In the genomic region with DNA sequence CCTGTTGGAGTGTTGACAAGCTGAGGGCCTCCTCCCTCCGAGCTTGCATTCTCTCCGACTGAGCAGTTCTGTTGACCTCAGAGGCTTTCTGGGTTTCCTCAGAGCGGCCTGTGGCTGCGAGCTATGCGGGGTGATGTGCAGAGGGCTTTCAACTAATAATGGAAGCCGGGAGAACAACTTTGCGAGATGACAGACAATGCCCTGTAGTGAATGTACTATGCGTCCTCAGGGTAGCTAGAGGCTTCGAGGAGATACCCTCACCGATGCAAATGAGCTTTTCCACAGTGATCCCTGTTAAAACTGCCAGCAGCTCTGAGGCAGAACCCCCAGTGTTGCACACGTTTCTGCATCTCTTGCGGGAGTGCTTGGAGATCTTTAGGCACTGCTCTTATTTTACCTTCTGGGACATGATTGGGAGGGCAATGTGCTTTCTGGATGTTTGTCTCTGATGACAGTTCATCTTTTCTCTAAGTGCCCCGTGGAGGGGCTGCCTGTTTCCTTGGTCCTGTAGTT, we compare ENCODE assay signal across 7 mouse cellular contexts. TPM values are rescaled to one million over a fixed set of nuclear protein-coding genes. Genes with fewer than 3 reads are reported as not detected.
A peak's percentile ranks its signal among the peaks of the same experiment; 100 is the strongest.
DNase-seq lines count a peak whose midpoint lies in the region; ATAC-seq and TF ChIP-seq lines count a peak whose summit lies in the region.

No protein-coding gene starts in this region.

- peaks cover 7% of the 10 kb centered on the region for H3K4me1 ChIP-seq in neural tube, embryonic 11.5 days (ENCODE audit: control insufficient read depth, insufficient read depth, low read length)
- peaks cover 5% of the 10 kb centered on the region for H3K4me1 ChIP-seq in limb, embryonic 14.5 days (ENCODE audit: control insufficient read depth, insufficient read depth, low read length)
- peaks cover 5% of the 10 kb centered on the region for H3K4me1 ChIP-seq in stomach, embryonic 16.5 days (ENCODE audit: control insufficient read depth, insufficient read depth, low read length)

- H3K9ac ChIP-seq in neural tube, embryonic 11.5 days (ENCODE audit: low read length): peak overlapping the region; percentile 73
- peak overlapping the region; percentile 96 for H3K9ac ChIP-seq in limb, embryonic 14.5 days (ENCODE audit: low read depth, low read length, severe bottlenecking)
- peak overlapping the region; percentile 99 for H3K9ac ChIP-seq in stomach, embryonic 16.5 days (ENCODE audit: low read length)

- peak overlapping the region; percentile 92 for H3K4me2 ChIP-seq in neural tube, embryonic 11.5 days (ENCODE audit: low read depth)
- peak overlapping the region; percentile 77 for H3K4me2 ChIP-seq in limb, embryonic 14.5 days (replicated peaks; ENCODE audit: low read depth, low read length, severe bottlenecking)
- H3K4me2 ChIP-seq in stomach, embryonic 16.5 days (ENCODE audit: low read depth, low read length): peak overlapping the region; percentile 93

- no peak for DNase-seq in neural tube, embryonic 11.5 days (ENCODE audit: low spot score)
- no peak for DNase-seq in neural tube, embryonic 10.5 days (ENCODE audit: extremely low spot score, low spot score)
- no peak for DNase-seq in limb, embryonic 14.5 days (ENCODE audit: low spot score)
- DNase-seq in gastrocnemius, postnatal 14 days: no peak
- DNase-seq in right cerebral cortex, adult 2 months (ENCODE audit: low spot score in 2 of 2): no peak

- H3K27me3 ChIP-seq in neural tube, embryonic 11.5 days (ENCODE audit: control insufficient read depth, insufficient read depth, low read length): no peaks in the 10 kb centered on the region
- H3K27me3 ChIP-seq in limb, embryonic 14.5 days (ENCODE audit: control insufficient read depth, insufficient read depth, low read length): no peaks in the 10 kb centered on the region
- no peaks in the 10 kb centered on the region for H3K27me3 ChIP-seq in stomach, embryonic 16.5 days (ENCODE audit: control insufficient read depth, insufficient read depth, low read length)

- H3K9me3 ChIP-seq in neural tube, embryonic 11.5 days (ENCODE audit: control insufficient read depth, low read length): no peaks in the 10 kb centered on the region
- H3K9me3 ChIP-seq in limb, embryonic 14.5 days (ENCODE audit: control insufficient read depth, low read length): no peaks in the 10 kb centered on the region
- H3K9me3 ChIP-seq in stomach, embryonic 16.5 days (replicated peaks; ENCODE audit: control insufficient read depth, low read length): no peaks in the 10 kb centered on the region

- WGBS in neural tube, embryonic 11.5 days: 1% methylated on average over 13 of the region's 13 CpGs
- WGBS in limb, embryonic 14.5 days: 3% methylated on average over 13 of the region's 13 CpGs
- under 1% methylated on average over 13 of the region's 13 CpGs for WGBS in stomach, embryonic 16.5 days

- peak overlapping the region; percentile 96 for H3K27ac ChIP-seq in neural tube, embryonic 11.5 days (ENCODE audit: low read depth, low read length)
- H3K27ac ChIP-seq in limb, embryonic 14.5 days (replicated peaks; ENCODE audit: low read depth, low read length): peak overlapping the region; percentile 97
- peak overlapping the region; percentile 99 for H3K27ac ChIP-seq in stomach, embryonic 16.5 days (ENCODE audit: low read length)

- TF ChIP-seq POLR2A in limb, embryonic 14.5 days (IDR thresholded peaks at IDR 0.05; ENCODE audit: borderline replicate concordance, extremely low read depth, insufficient read depth, insufficient read length): no peak

- peaks cover 2% of the 10 kb centered on the region; the same call in 1 of the 2 replicates for H3K36me3 ChIP-seq in neural tube, embryonic 11.5 days (ENCODE audit: control insufficient read depth, insufficient read depth, low read length)
- H3K36me3 ChIP-seq in limb, embryonic 14.5 days (ENCODE audit: control insufficient read depth, insufficient read depth, low read length): peaks cover 31% of the 10 kb centered on the region
- H3K36me3 ChIP-seq in stomach, embryonic 16.5 days (ENCODE audit: control insufficient read depth, insufficient read depth, low read length): peaks cover 14% of the 10 kb centered on the region; the same call in 1 of the 2 replicates

- ATAC-seq in neural tube, embryonic 11.5 days (ENCODE audit: insufficient read depth, low FRiP score, low TSS enrichment): no peak
- ATAC-seq in erythroid progenitor cell, adult 5-6 weeks (replicated peaks; ENCODE audit: low FRiP score, poor library complexity, severe bottlenecking): peak; percentile 61
- ATAC-seq in limb, embryonic 14.5 days (ENCODE audit: low FRiP score, low read depth): peak; percentile 13
- ATAC-seq in stomach, embryonic 16.5 days (ENCODE audit: insufficient read depth, low FRiP score): no peak

- intact Hi-C loops in gastrocnemius, postnatal 14 days (cut with DNase I; ENCODE audit: low total_unique reads): no loop called here

- H3K4me3 ChIP-seq in neural tube, embryonic 11.5 days (ENCODE audit: low read depth, low read length): peak overlapping the region; percentile 67
- peak overlapping the region; percentile 99 for H3K4me3 ChIP-seq in limb, embryonic 14.5 days (replicated peaks; ENCODE audit: low read length)
- H3K4me3 ChIP-seq in stomach, embryonic 16.5 days (replicated peaks; ENCODE audit: low read length): peak overlapping the region; percentile 88

RNA-seq across cellular contexts. Expression of gene Gm9970, which starts 0.5 kb away (rescaled TPM):
- polyA plus RNA-seq in neural tube, embryonic 11.5 days (2014; fragmentation: Nextera tagmentation; extraction: Ambion mirVana): 0.97 and 1.2 TPM in 2 replicates
- total RNA-seq in erythroid progenitor cell, adult 5-6 weeks (2015; ENCODE audit: low replicate concordance): not detected in 2 replicates
- total RNA-seq in erythroid progenitor cell, adult 5-6 weeks (2017; ENCODE audit: low replicate concordance): not detected in 2 replicates
- 0.15 TPM in 1 of 2 replicates, not detected in the other for polyA plus RNA-seq in limb, embryonic 14.5 days (2012; rRNA removed)
- 0.40 TPM in 1 of 2 replicates, not detected in the other for polyA plus RNA-seq in limb, embryonic 14.5 days (2014; fragmentation: Nextera tagmentation; extraction: Ambion mirVana)
- polyA plus RNA-seq in stomach, embryonic 16.5 days (2015; fragmentation: Nextera tagmentation; extraction: Ambion mirVana): 0.45 TPM in 1 of 2 replicates, not detected in the other
- total RNA-seq in gastrocnemius, postnatal 14 days (2021): not detected

RNA-seq across cellular contexts. Expression of gene Nrbp1, which starts 0.9 kb away (rescaled TPM):
- 154 and 163 TPM in 2 replicates for polyA plus RNA-seq in neural tube, embryonic 11.5 days (2014; fragmentation: Nextera tagmentation; extraction: Ambion mirVana)
- total RNA-seq in erythroid progenitor cell, adult 5-6 weeks (2015; ENCODE audit: low replicate concordance): 22.2 and 45.4 TPM in 2 replicates
- total RNA-seq in erythroid progenitor cell, adult 5-6 weeks (2017; ENCODE audit: low replicate concordance): 39.4 and 44.4 TPM in 2 replicates
- polyA plus RNA-seq in limb, embryonic 14.5 days (2012; rRNA removed): 161 and 181 TPM in 2 replicates
- 157 and 166 TPM in 2 replicates for polyA plus RNA-seq in limb, embryonic 14.5 days (2014; fragmentation: Nextera tagmentation; extraction: Ambion mirVana)
- polyA plus RNA-seq in stomach, embryonic 16.5 days (2015; fragmentation: Nextera tagmentation; extraction: Ambion mirVana): 146 and 158 TPM in 2 replicates
- total RNA-seq in gastrocnemius, postnatal 14 days (2021): 10 to 100 TPM; 61.1 to 63.4 TPM

RNA-seq across cellular contexts. Expression of gene Krtcap3, which starts 9.9 kb away (rescaled TPM):
- polyA plus RNA-seq in neural tube, embryonic 11.5 days (2014; fragmentation: Nextera tagmentation; extraction: Ambion mirVana): 2.4 and 3.0 TPM in 2 replicates
- not detected in 2 replicates for total RNA-seq in erythroid progenitor cell, adult 5-6 weeks (2015; ENCODE audit: low replicate concordance)
- not detected in 2 replicates for total RNA-seq in erythroid progenitor cell, adult 5-6 weeks (2017; ENCODE audit: low replicate concordance)
- polyA plus RNA-seq in limb, embryonic 14.5 days (2012; rRNA removed): 25.2 and 31.4 TPM in 2 replicates
- 10.2 and 16.4 TPM in 2 replicates for polyA plus RNA-seq in limb, embryonic 14.5 days (2014; fragmentation: Nextera tagmentation; extraction: Ambion mirVana)
- 64.2 and 76.1 TPM in 2 replicates for polyA plus RNA-seq in stomach, embryonic 16.5 days (2015; fragmentation: Nextera tagmentation; extraction: Ambion mirVana)
- total RNA-seq in gastrocnemius, postnatal 14 days (2021): 1 to 10 TPM in 1 of 2 experiments, under 1 TPM in 1; 0.47 to 1.9 TPM

RNA-seq across cellular contexts. Expression of gene Ppm1g, which starts 21.1 kb away (rescaled TPM):
- polyA plus RNA-seq in neural tube, embryonic 11.5 days (2014; fragmentation: Nextera tagmentation; extraction: Ambion mirVana): 162 and 166 TPM in 2 replicates
- 166 and 178 TPM in 2 replicates for total RNA-seq in erythroid progenitor cell, adult 5-6 weeks (2015; ENCODE audit: low replicate concordance)
- total RNA-seq in erythroid progenitor cell, adult 5-6 weeks (2017; ENCODE audit: low replicate concordance): 214 and 223 TPM in 2 replicates
- polyA plus RNA-seq in limb, embryonic 14.5 days (2012; rRNA removed): 91.2 and 118 TPM in 2 replicates
- polyA plus RNA-seq in limb, embryonic 14.5 days (2014; fragmentation: Nextera tagmentation; extraction: Ambion mirVana): 98.8 and 111 TPM in 2 replicates
- 107 and 108 TPM in 2 replicates for polyA plus RNA-seq in stomach, embryonic 16.5 days (2015; fragmentation: Nextera tagmentation; extraction: Ambion mirVana)
- total RNA-seq in gastrocnemius, postnatal 14 days (2021): 10 to 100 TPM; 38.0 to 39.8 TPM

RNA-seq across cellular contexts. Expression of gene Zfp513, which starts 39.5 kb away (rescaled TPM):
- 6.4 and 7.0 TPM in 2 replicates for polyA plus RNA-seq in neural tube, embryonic 11.5 days (2014; fragmentation: Nextera tagmentation; extraction: Ambion mirVana)
- 6.8 and 9.2 TPM in 2 replicates for total RNA-seq in erythroid progenitor cell, adult 5-6 weeks (2015; ENCODE audit: low replicate concordance)
- total RNA-seq in erythroid progenitor cell, adult 5-6 weeks (2017; ENCODE audit: low replicate concordance): 10.8 and 15.4 TPM in 2 replicates
- polyA plus RNA-seq in limb, embryonic 14.5 days (2012; rRNA removed): 58.8 and 77.1 TPM in 2 replicates
- polyA plus RNA-seq in limb, embryonic 14.5 days (2014; fragmentation: Nextera tagmentation; extraction: Ambion mirVana): 6.8 and 8.0 TPM in 2 replicates
- 4.1 and 5.2 TPM in 2 replicates for polyA plus RNA-seq in stomach, embryonic 16.5 days (2015; fragmentation: Nextera tagmentation; extraction: Ambion mirVana)
- 1 to 10 TPM; 7.1 TPM for total RNA-seq in gastrocnemius, postnatal 14 days (2021)

Comparison
In these comparisons a context has a peak if more than half of its experiments do, and no peak if none do; other contexts are left out.
1. ATAC-seq: peak in erythroid progenitor cell, adult 5-6 weeks (single experiment) and limb, embryonic 14.5 days (single experiment); none in neural tube, embryonic 11.5 days (single experiment) and stomach, embryonic 16.5 days (single experiment).
2. Peak in every context shown above with its lines, with median percentiles within 50 percentile points of each other: H3K27ac ChIP-seq, H3K4me2 ChIP-seq, H3K4me3 ChIP-seq and H3K9ac ChIP-seq.